Mouse (Mus musculus) layer of hippocampus, adult 18-20 months (tissue): ENCODE measurements around the gene Nipsnap2. TPM values are rescaled to one million over a fixed set of nuclear protein-coding genes. Genes with fewer than 3 reads are reported as not detected.

Source experiments
- total RNA-seq, 2 experiments: library from RNA; stranded (reverse); gene quantifications; 2 replicates each; pipeline ENCODE4 v1.2.3; 2021

Nipsnap2 gene
- total RNA-seq, 2 experiments from 2014 or later: 78.8 to 79.8 TPM

Other genes with a start within 250 kb of the Nipsnap2 start
- gene Sfswap, start 223.8 kb upstream of the Nipsnap2 start, total RNA-seq: 100 to 1,000 TPM; 102 to 119 TPM
- gene Mmp17, start 140.9 kb upstream of the Nipsnap2 start, total RNA-seq: 100 to 1,000 TPM; 123 to 130 TPM
- 1 to 10 TPM; 6.7 to 7.3 TPM for gene Zfp11, start 55.0 kb upstream of the Nipsnap2 start, total RNA-seq
- not detected for gene Sept14, start 16.6 kb upstream of the Nipsnap2 start, total RNA-seq
- 10 to 100 TPM; 77.8 to 85.9 TPM for gene Mrps17, start 9.6 kb upstream of the Nipsnap2 start, total RNA-seq
- 10 to 100 TPM; 27.7 to 29.7 TPM for gene Psph, start 62.4 kb downstream of the Nipsnap2 start, total RNA-seq
- gene Sumf2, start 121.9 kb downstream of the Nipsnap2 start, total RNA-seq: 10 to 100 TPM; 19.6 to 22.2 TPM
- gene Chchd2, start 162.4 kb downstream of the Nipsnap2 start, total RNA-seq: 100 to 1,000 TPM; 479 to 483 TPM
- gene Zbed5, start 170.7 kb downstream of the Nipsnap2 start, total RNA-seq: 1 to 10 TPM; 5.6 to 6.3 TPM
- 10 to 100 TPM; 18.7 to 20.0 TPM for gene Phkg1, start 173.5 kb downstream of the Nipsnap2 start, total RNA-seq
- gene Nupr1l, start 183.5 kb downstream of the Nipsnap2 start, total RNA-seq: 1 to 10 TPM; 4.2 to 4.5 TPM
- gene Vkorc1l1, start 216.9 kb downstream of the Nipsnap2 start, total RNA-seq: 10 to 100 TPM; 43.5 to 44.2 TPM